Mouse (Mus musculus) embryonic facial prominence, embryonic 12.5 days (tissue): ENCODE data around the gene Zscan29. TPM values are rescaled to one million over a fixed set of nuclear protein-coding genes. Genes with fewer than 3 reads are reported as not detected.
A peak's percentile ranks its signal among the peaks of the same experiment; 100 is the strongest.

ENCODE experiments used
- ATAC-seq: fragments of 200-750 bp; cut with Nextera tagmentation; 2 replicates; pipeline ENCODE4 v1.8.0; 2017; ENCODE audit not compliant: insufficient number of reproducible peaks, insufficient read depth, low FRiP score, low TSS enrichment
- H3K27ac ChIP-seq: fragments of 300-500 bp; sonication (generic); 2 replicates; pipeline ENCODE4 v1.5.1; 2016; ENCODE audit warnings: mild to moderate bottlenecking
- H3K27me3 ChIP-seq: fragments of 300-500 bp; sonication (generic); 2 replicates; pipeline ENCODE4 v1.6.1; 2016; ENCODE audit warnings: mild to moderate bottlenecking, moderate library complexity
- H3K36me3 ChIP-seq: fragments of 300-500 bp; sonication (generic); 2 replicates; pipeline ENCODE4 v1.6.1; 2016; ENCODE audit warnings: mild to moderate bottlenecking
- H3K4me1 ChIP-seq: fragments of 300-500 bp; sonication (generic); 2 replicates; pipeline ENCODE4 v1.6.1; 2016
- H3K4me2 ChIP-seq: fragments of 300-500 bp; sonication (generic); replicated peaks from 2 replicates; pipeline ENCODE4 v1.6.1; 2016; ENCODE audit warnings: mild to moderate bottlenecking, moderate library complexity
- H3K4me3 ChIP-seq: fragments of 300-500 bp; sonication (generic); 2 replicates; pipeline ENCODE4 v1.5.1; 2016; ENCODE audit warnings: mild to moderate bottlenecking
- H3K9ac ChIP-seq: fragments of 300-500 bp; sonication (generic); 2 replicates; pipeline ENCODE4 v1.6.1; 2016; ENCODE audit warnings: mild to moderate bottlenecking, moderate library complexity
- H3K9me3 ChIP-seq: fragments of 300-500 bp; sonication (generic); 2 replicates; pipeline ENCODE4 v1.6.1; 2016; ENCODE audit warnings: mild to moderate bottlenecking, moderate library complexity
- WGBS: fragments of 180-500 bp; shearing (Covaris S2); methylation state at CpG from one replicate; pipeline ENCODE4 v1.1.7; 2016; 5-methylcytosine and 5-hydroxymethylcytosine counted together
- polyA plus RNA-seq: library from polyadenylated mRNA; unstranded; fragments of >200 nt; fragmentation: Nextera tagmentation; extraction: Ambion mirVana; gene quantifications from 2 replicates; pipeline ENCODE4 v1.2.1, GENCODE M21; 2016

The Zscan29 gene
- polyA plus RNA-seq = 11.4 and 11.6 TPM in 2 replicates

- H3K4me3 ChIP-seq = peak within 1 kb of the TSS; percentile 84
- ATAC-seq = peak; percentile 93
- H3K9ac ChIP-seq = peak within 1 kb of the TSS; percentile 87
- peak within 1 kb of the TSS; percentile 76 for H3K4me2 ChIP-seq
- peaks cover 22% of the 10 kb centered on the region for H3K4me1 ChIP-seq
- peak within 1 kb of the TSS; percentile 91 for H3K27ac ChIP-seq
- WGBS = under 1% methylated on average over 66 of the region's 66 CpGs
- H3K9me3 ChIP-seq = no peaks in the 10 kb centered on the region
- H3K36me3 ChIP-seq = peaks cover 21% of the 10 kb centered on the region
- H3K27me3 ChIP-seq = no peaks in the 10 kb centered on the region
Measured at GRCm38 (mm10) chr2:121170980-121171742, at the start of gene Zscan29. TSS of gene Zscan29 (minus strand) at chr2:121171125.

DNA sequence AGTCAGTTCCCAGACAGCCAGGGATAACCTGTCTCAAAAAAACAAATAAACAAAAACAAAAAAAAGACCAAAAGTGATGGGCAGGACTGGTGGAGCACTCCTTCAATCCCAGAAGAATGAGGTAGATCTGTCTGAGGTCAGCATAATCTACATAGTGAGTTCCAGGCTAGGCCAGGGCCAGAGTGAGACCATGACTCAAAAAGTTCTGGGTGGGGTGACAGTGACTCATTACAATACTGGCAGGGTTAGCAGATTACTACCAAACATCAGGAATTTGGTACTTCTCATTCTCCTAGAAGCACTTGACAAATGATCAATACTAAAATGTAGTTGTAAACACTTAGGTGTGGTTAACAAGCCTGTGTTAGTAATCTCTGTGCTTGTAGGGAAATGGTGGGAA lies 49.1 kb upstream of the Zscan29 start:
- H3K4me1 ChIP-seq = no peaks in the 10 kb centered on the region
- no peak overlapping the region for H3K4me3 ChIP-seq
- H3K9me3 ChIP-seq = no peaks in the 10 kb centered on the region
- no peak overlapping the region for H3K9ac ChIP-seq
- H3K27ac ChIP-seq = no peak overlapping the region
- no peaks in the 10 kb centered on the region for H3K27me3 ChIP-seq
- no peak overlapping the region for H3K4me2 ChIP-seq
- H3K36me3 ChIP-seq = peaks cover 74% of the 10 kb centered on the region
- no peak for ATAC-seq

DNA sequence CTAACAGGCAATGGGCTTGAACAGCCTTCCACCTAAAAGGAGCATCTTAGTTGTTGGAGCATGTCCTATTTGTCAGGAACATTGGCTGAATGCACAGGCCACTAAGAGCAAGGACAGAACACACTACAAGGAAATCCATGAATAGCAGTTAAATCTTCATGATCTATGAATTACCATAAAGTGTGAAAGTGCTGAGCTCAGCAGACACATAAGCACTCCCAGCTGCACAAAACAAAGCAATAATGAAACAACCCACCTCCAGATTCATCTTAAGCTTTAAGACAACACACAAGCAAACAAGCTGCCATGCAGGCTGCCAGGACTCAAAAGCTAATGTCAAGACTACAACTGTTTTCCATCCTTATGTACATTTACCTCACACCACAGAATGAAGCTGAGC lies 48.3 kb upstream of the Zscan29 start:
- ATAC-seq = no peak
- peaks cover 77% of the 10 kb centered on the region for H3K36me3 ChIP-seq
- H3K9me3 ChIP-seq = no peaks in the 10 kb centered on the region
- H3K4me1 ChIP-seq = no peaks in the 10 kb centered on the region
- no peaks in the 10 kb centered on the region for H3K27me3 ChIP-seq
- H3K4me2 ChIP-seq = no peak overlapping the region
- no peak overlapping the region for H3K27ac ChIP-seq
- no peak overlapping the region for H3K4me3 ChIP-seq
- no peak overlapping the region for H3K9ac ChIP-seq

- ATAC-seq = no peak
- Histone ChIP-seq H3K9me3 (no peaks in the 10 kb centered on the region), H3K9ac (no peak overlapping the region), H3K4me3 (no peak overlapping the region), H3K27me3 (no peaks in the 10 kb centered on the region), H3K27ac (no peak overlapping the region), H3K4me1 (no peaks in the 10 kb centered on the region), H3K36me3 (peaks cover 69% of the 10 kb centered on the region), H3K4me2 (no peak overlapping the region)
- 90% methylated on average over 3 of the region's 3 CpGs for WGBS
Measured at GRCm38 (mm10) chr2:121214491-121214890, 43.6 kb upstream of the Zscan29 start.

- Histone ChIP-seq H3K4me2 (no peak overlapping the region), H3K4me3 (no peak overlapping the region), H3K9me3 (no peaks in the 10 kb centered on the region), H3K27me3 (no peaks in the 10 kb centered on the region), H3K4me1 (no peaks in the 10 kb centered on the region), H3K27ac (no peak overlapping the region), H3K36me3 (peaks cover 86% of the 10 kb centered on the region), H3K9ac (no peak overlapping the region)
- WGBS = 87% methylated on average over 3 of the region's 3 CpGs
- ATAC-seq = no peak
Measured at GRCm38 (mm10) chr2:121206541-121206940, 35.6 kb upstream of the Zscan29 start.

- no peaks in the 10 kb centered on the region for H3K27me3 ChIP-seq
- H3K4me2 ChIP-seq = no peak overlapping the region
- peaks cover 90% of the 10 kb centered on the region for H3K36me3 ChIP-seq
- no peaks in the 10 kb centered on the region for H3K9me3 ChIP-seq
- H3K4me3 ChIP-seq = no peak overlapping the region
- no peak overlapping the region for H3K27ac ChIP-seq
- no peaks in the 10 kb centered on the region for H3K4me1 ChIP-seq
- ATAC-seq = no peak
- 95% methylated on average over 17 of the region's 17 CpGs for WGBS
- no peak overlapping the region for H3K9ac ChIP-seq
Measured at GRCm38 (mm10) chr2:121204276-121204675, 33.4 kb upstream of the Zscan29 start.

DNA sequence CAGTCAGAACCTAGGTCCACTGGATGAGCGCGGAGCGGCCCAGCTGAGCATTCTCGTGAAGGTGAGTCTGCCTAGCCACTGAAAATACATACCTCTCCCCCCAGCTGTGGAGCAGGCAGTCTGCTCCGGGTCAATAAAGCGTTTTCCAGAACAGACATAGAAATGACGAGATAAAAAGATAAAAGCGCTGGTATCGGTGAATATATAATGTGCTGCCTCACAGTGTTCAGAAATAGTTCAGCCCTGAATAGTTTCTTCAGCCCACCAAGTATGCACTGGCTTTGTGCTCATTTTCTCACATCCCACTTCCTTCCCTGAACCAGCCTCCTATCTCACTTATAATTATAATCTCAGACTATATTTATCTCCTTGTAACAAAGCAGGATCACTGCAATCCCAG lies 24.5 kb upstream of the Zscan29 start:
- no peak for ATAC-seq
- WGBS = 94% methylated on average over 9 of the region's 9 CpGs
- H3K36me3 ChIP-seq = peaks cover 93% of the 10 kb centered on the region

DNA sequence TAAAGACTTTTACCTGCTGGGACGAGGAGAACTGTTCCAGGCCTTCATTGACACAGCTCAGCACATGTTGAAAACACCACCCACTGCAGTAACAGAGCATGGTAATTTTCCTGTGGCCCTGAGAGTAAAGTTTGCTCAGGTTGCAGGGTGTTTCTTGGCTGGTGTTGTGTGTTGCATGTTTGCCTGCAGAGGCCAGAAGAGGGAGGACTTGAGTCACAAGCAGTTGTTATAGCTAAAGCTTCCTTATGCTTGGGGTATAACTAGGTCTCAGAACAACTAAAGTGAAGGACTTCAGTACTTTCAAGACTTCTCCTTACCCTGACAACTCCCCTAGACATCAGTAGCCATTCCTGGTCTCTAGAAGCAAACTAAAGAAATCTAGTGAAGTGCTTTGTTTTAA lies 17.6 kb upstream of the Zscan29 start:
- Histone ChIP-seq H3K27ac (no peak overlapping the region), H3K4me2 (no peak overlapping the region), H3K27me3 (no peaks in the 10 kb centered on the region), H3K9me3 (no peaks in the 10 kb centered on the region), H3K4me3 (no peak overlapping the region), H3K4me1 (no peaks in the 10 kb centered on the region), H3K36me3 (peaks cover 68% of the 10 kb centered on the region), H3K9ac (no peak overlapping the region)
- no peak for ATAC-seq
- WGBS = 68% methylated on average over 1 of the region's 1 CpGs

More for the DNA sequence above, 24.5 kb upstream of the Zscan29 start:
- Histone ChIP-seq H3K4me2 (no peak overlapping the region), H3K9me3 (no peaks in the 10 kb centered on the region), H3K9ac (no peak overlapping the region), H3K27me3 (no peaks in the 10 kb centered on the region), H3K4me1 (no peaks in the 10 kb centered on the region), H3K4me3 (no peak overlapping the region), H3K27ac (no peak overlapping the region)

- ATAC-seq = no peak
- H3K4me1 ChIP-seq = no peaks in the 10 kb centered on the region
- no peak overlapping the region for H3K4me2 ChIP-seq
- no peaks in the 10 kb centered on the region for H3K9me3 ChIP-seq
- H3K27ac ChIP-seq = no peak overlapping the region
- H3K4me3 ChIP-seq = no peak overlapping the region
- no peak overlapping the region for H3K9ac ChIP-seq
- H3K36me3 ChIP-seq = peaks cover 53% of the 10 kb centered on the region
- 91% methylated on average over 7 of the region's 7 CpGs for WGBS
- H3K27me3 ChIP-seq = no peaks in the 10 kb centered on the region
Measured at GRCm38 (mm10) chr2:121184142-121184541, 13.2 kb upstream of the Zscan29 start.

DNA sequence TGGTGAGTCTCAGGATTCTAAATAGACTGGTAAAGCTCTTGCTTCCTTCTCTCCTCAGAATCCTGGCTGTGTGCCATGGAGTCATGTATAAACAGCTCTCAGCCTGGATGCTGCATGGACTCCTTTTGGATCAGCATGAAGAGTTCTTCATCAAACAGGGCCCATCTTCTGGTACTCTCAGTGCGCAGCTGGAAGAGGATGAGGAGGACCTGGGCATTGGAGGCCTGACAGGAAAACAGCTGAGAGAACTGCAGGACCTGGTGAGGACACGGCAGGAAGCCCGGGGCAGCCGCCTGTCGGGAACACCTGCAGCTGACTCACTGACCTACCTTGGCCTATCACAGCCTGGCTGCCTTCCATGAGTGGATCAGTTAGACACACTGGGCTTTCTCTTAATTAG lies 12.5 kb upstream of the Zscan29 start:
- no peak overlapping the region for H3K9ac ChIP-seq
- H3K4me3 ChIP-seq = no peak overlapping the region
- H3K27ac ChIP-seq = no peak overlapping the region
- H3K4me1 ChIP-seq = no peaks in the 10 kb centered on the region
- no peaks in the 10 kb centered on the region for H3K9me3 ChIP-seq
- no peaks in the 10 kb centered on the region for H3K27me3 ChIP-seq
- no peak for ATAC-seq
- no peak overlapping the region for H3K4me2 ChIP-seq
- H3K36me3 ChIP-seq = peaks cover 54% of the 10 kb centered on the region
- WGBS = 89% methylated on average over 5 of the region's 5 CpGs

DNA sequence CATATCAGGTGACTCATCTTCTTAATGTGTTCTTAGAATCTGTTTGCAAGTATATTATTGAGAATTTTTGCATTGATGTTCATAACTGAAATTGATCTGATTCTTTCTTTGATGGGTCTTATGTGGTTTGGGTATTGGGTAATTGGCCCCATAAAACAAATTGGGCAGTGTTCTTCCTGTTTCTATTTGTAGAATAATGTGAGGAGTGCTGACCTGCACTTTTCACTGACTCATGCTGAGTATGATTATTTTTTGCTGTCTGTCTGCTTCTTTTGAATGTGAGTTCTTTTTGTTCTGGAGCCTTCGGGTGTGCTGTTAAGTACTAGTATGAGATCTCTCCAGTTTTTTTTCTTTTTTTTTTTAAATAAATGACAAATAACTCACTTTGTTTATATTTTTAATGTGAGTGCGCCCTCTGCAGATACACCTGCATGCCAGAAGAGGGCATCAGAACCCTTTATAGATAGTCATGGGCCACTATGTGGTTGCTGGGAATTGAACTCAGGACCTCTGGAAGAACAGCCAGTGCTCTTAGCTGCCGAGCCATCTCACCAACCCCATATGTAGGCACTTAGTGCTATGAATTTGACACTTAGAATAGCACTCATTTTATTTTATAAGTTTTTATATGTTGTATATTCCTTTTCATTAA lies 8.0 kb upstream of the Zscan29 start:
- no peak for ATAC-seq
- no peaks in the 10 kb centered on the region for H3K4me1 ChIP-seq
- no peak overlapping the region for H3K4me3 ChIP-seq
- no peaks in the 10 kb centered on the region for H3K27me3 ChIP-seq
- H3K36me3 ChIP-seq = peaks cover 75% of the 10 kb centered on the region
- H3K4me2 ChIP-seq = no peak overlapping the region
- no peak overlapping the region for H3K9ac ChIP-seq
- WGBS = 89% methylated on average over 3 of the region's 3 CpGs
- no peak overlapping the region for H3K27ac ChIP-seq
- no peaks in the 10 kb centered on the region for H3K9me3 ChIP-seq

DNA sequence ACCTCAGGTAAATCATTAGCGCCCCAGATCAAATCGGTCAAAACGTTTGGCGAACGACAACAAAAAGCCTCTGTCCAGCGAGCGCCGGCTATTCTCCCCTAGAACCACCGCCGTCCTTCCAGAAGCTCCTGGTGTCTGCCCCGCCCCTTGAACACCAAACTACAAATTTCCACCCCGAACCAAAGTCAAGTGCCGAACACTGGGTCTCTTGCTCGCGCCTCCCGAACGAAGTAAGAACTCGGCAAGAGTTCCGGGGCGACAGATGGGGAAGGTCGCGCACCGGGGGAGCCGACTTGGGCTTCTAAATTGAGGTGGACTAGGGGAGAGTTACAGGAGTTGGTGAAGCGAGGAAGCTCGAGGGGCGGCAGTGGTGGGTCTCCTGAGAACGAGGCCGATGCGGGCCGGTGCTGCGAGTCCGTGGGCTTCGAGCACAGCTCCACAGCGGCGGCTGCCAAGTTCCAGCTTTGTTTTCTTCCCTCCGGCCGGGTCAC lies 399 bp downstream of the Zscan29 start, which contains the start of gene Tubgcp4:
Gene Tubgcp4 (plus strand): TSS at position 174 of the 491 bp plus-strand sequence.
- under 1% methylated on average over 38 of the region's 38 CpGs for WGBS
- peak; percentile 72 for ATAC-seq

More for the DNA sequence above, 399 bp downstream of the Zscan29 start, which contains the start of gene Tubgcp4:
- peaks cover 23% of the 10 kb centered on the region for H3K36me3 ChIP-seq
- peak within 1 kb of the TSS; percentile 84 for H3K4me3 ChIP-seq
- H3K4me1 ChIP-seq = peaks cover 22% of the 10 kb centered on the region
- no peaks in the 10 kb centered on the region for H3K27me3 ChIP-seq
- H3K9ac ChIP-seq = peak within 1 kb of the TSS; percentile 87
- peak within 1 kb of the TSS; percentile 76 for H3K4me2 ChIP-seq
- peak within 1 kb of the TSS; percentile 91 for H3K27ac ChIP-seq
- H3K9me3 ChIP-seq = no peaks in the 10 kb centered on the region
